Mouse (Mus musculus) 3T3-L1 (cell line): ENCODE results near the gene Eri2.
"Not testable (repeated sequence)": the region's sequence is repeated elsewhere in the genome, so short reads cannot be mapped to it uniquely, and the experiment has no call there.

ENCODE experiments used
- DNase-seq: peaks from one replicate; pipeline ENCODE4 v3.0.0-alpha.2; 2015; ENCODE audit warnings: low read depth, low spot score

Eri2 gene

DNA sequence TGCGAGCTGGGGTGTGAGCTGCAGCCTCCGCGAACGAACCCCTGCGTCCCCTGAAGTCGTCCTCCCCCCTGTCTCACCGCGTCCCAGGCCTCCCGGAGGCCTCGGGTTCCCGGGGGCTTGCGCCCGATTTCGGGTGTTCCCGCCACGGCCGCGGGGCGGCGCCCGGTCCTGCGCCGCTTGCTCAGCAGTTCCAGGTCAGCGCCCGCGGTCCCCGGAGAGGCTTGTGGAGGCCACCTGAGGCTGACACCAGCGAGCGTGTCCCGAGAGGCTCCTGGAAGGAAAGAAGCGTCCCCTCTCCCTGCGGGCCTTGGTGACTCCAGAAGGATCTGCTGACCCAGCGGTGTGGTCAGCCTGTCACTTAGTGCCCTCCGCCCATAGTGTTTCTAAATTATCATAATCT is 49.5 kb downstream of the Eri2 start:
- no peak for DNase-seq

DNA sequence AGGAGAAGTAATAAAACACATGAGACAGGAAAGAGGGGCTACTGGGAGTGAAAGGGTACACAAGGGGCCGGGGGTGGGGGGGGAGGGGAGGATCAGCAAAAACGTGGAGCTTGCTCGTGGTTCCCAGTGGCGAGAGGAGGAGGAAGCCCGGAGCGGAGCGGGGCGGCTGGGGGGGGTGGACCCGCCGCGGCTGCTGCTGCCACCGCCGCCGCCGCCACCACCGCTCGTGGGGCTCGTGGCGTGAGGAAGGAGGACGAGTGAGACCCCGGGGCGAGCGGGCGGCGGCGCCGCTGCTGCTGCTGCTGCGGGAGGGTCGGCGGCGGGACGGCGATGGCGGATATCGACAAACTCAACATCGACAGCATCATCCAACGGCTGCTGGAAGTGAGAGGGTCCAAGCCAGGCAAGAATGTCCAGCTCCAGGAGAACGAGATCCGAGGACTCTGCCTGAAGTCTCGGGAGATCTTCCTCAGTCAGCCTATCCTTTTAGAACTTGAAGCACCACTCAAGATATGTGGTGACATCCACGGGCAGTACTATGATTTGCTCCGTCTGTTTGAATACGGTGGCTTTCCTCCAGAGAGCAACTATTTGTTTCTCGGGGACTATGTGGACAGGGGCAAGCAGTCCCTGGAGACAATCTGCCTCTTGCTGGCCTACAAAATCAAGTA is 53.9 kb downstream of the Eri2 start:
- not testable (repeated sequence) for DNase-seq

DNA sequence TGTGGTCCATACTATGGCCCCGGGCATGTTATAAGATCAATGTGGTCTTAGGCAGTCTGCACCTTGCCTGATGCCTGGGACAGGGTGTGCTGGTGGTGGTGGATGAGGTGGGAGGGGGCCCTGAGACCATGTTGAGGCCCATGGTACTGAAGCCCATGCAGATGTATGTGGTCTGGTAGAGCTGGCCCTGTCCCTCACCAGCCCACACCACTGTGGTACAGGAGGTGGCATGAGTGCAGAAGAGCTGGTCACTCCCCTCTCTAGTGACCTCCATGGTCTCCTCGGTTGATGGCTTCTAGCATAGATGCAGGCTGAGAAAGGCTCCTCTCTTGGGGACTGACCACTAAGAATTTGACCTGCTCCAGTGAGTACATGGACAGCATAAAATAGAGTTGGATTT is 55.0 kb downstream of the Eri2 start:
- no peak for DNase-seq

DNA sequence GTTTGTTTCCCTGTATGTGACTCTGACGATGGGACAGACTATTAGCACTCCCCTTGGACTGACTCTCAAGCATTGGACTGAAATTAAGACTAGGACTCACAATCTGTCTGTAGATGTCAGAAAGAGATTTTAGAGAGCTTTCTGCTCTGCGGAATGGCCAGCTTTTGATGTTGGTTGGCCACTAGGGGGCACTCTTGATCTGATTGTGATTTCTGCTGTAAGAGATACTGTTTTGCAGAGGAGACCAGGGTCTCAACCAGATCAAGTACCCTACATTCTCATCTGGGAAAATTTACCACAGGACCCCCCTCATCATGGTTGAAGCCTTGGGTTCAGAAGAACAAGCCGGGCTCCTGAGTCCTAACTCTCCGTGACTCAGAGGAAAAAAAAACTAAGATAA is 62.6 kb downstream of the Eri2 start:
- peak; percentile 31 for DNase-seq

DNA sequence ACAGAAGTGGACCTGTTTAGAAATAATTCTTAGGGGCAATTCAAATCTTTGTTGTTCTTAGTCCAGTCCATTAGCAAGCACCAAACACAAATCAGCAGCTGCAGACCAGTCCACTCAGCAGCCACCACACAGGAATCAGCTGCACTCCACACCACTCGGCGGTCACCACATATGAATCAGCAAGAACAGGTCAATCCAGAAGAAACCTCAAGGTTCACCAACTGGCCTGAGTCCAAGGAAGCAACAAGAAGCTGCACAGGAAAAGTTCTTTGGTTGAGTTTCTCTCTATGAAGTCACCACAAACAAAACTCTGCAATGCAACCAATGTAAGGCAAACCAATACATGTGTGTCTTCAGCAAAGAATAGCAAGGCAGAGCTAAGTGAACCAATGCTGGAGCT is 66.2 kb downstream of the Eri2 start:
- peak; percentile 16 for DNase-seq

DNA sequence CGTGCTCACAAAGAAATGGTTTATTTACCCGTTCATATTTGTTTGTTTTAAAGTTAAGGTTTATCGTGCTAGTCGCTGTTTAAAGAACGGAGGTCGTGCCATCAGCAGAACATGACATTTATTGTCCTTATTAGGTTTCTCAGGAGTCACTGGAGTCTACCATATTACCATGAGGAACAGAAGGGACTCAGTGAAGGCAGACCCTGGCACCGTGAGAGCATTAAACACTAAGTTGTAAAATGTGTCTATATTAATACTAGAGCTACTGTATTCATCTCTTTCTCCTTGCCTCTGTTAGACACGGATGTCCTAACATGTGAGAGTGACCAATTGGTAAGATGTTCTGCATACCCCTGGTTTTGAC is 72.9 kb downstream of the Eri2 start:
- no peak for DNase-seq

DNA sequence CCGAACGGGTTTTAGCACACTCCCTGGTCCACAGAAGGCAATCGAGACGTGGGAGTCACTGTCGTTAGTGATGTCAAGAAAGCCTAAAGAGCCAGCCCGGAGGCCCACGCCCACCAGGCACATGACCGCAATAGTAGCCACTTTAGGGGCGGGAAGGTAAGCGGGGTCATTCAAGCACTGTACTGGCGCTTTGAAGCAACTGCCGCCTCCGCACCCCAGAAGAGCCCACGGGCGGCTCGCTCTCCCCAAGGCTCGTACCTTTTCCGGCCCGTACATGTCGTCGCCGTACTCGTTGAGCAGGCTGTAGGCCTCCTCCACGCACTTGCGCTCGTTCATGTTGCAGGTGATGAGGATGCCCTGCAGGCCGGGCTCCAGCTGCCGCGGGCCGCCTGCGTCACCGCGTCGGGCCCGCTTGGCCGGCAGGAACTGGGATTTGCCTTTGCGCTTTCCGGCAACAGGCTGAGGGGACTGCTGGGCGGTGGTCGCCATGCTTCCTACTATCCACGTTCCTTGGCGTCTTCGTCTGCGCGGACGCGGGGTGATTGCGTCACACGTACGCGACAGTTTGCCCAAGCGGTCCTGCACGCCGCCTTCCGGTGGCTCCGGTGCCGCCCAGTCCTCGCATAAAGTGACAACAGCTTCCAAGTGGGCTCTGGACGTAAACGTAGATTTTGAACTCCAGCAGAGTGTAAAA is 73.5 kb downstream of the Eri2 start, which contains the start of gene Thumpd1:
Gene Thumpd1, minus strand, starts transcription at position 546 of the 694 bp plus-strand sequence.
- peak; percentile 82 for DNase-seq
